Mouse (Mus musculus) embryonic facial prominence, embryonic 15.5 days (tissue): ENCODE results near the gene Otub2. TPM values are rescaled to one million over a fixed set of nuclear protein-coding genes. Genes with fewer than 3 reads are reported as not detected.
A peak's percentile ranks its signal among the peaks of the same experiment; 100 is the strongest.

ENCODE experiments used
- ATAC-seq: fragments of 200-750 bp; cut with Nextera tagmentation; 2 replicates; pipeline ENCODE4 v1.8.0; 2017; ENCODE audit warnings: low read depth, moderate TSS enrichment; ENCODE audit not compliant: insufficient number of reproducible peaks, low FRiP score, low TSS enrichment
- H3K27ac ChIP-seq: fragments of 300-500 bp; sonication (generic); replicated peaks from 2 replicates; pipeline ENCODE4 v1.5.1; 2015; ENCODE audit warnings: mild to moderate bottlenecking, inconsistent platforms
- H3K27me3 ChIP-seq: fragments of 300-500 bp; sonication (generic); 2 replicates; pipeline ENCODE4 v1.6.1; 2015; ENCODE audit warnings: inconsistent platforms
- H3K36me3 ChIP-seq: fragments of 300-500 bp; sonication (generic); 2 replicates; pipeline ENCODE4 v1.6.1; 2015; ENCODE audit warnings: mild to moderate bottlenecking, inconsistent platforms
- H3K4me1 ChIP-seq: fragments of 300-500 bp; sonication (generic); 2 replicates; pipeline ENCODE4 v1.6.1; 2015; ENCODE audit warnings: inconsistent platforms
- H3K4me2 ChIP-seq: fragments of 300-500 bp; sonication (generic); replicated peaks from 2 replicates; pipeline ENCODE4 v1.6.1; 2015; ENCODE audit warnings: mild to moderate bottlenecking, inconsistent platforms
- H3K4me3 ChIP-seq: fragments of 300-500 bp; sonication (generic); replicated peaks from 2 replicates; pipeline ENCODE4 v1.5.1; 2015; ENCODE audit warnings: mild to moderate bottlenecking, inconsistent platforms
- H3K9ac ChIP-seq: fragments of 300-500 bp; sonication (generic); 2 replicates; pipeline ENCODE4 v1.6.1; 2015; ENCODE audit warnings: inconsistent platforms
- H3K9me3 ChIP-seq: fragments of 300-500 bp; sonication (generic); replicated peaks from 2 replicates; pipeline ENCODE4 v1.6.1; 2016; ENCODE audit warnings: inconsistent platforms
- WGBS: fragments of 180-500 bp; shearing (Covaris S2); methylation state at CpG from one replicate; pipeline ENCODE4 v1.1.7; 2015; 5-methylcytosine and 5-hydroxymethylcytosine counted together
- polyA plus RNA-seq: library from polyadenylated mRNA; unstranded; fragments of >200 nt; fragmentation: Nextera tagmentation; extraction: Ambion mirVana; gene quantifications from 2 replicates; pipeline ENCODE4 v1.2.1, GENCODE M21; 2015

The Otub2 gene
- polyA plus RNA-seq, 1 experiment from 2014 or later = 13.7 TPM

DNA sequence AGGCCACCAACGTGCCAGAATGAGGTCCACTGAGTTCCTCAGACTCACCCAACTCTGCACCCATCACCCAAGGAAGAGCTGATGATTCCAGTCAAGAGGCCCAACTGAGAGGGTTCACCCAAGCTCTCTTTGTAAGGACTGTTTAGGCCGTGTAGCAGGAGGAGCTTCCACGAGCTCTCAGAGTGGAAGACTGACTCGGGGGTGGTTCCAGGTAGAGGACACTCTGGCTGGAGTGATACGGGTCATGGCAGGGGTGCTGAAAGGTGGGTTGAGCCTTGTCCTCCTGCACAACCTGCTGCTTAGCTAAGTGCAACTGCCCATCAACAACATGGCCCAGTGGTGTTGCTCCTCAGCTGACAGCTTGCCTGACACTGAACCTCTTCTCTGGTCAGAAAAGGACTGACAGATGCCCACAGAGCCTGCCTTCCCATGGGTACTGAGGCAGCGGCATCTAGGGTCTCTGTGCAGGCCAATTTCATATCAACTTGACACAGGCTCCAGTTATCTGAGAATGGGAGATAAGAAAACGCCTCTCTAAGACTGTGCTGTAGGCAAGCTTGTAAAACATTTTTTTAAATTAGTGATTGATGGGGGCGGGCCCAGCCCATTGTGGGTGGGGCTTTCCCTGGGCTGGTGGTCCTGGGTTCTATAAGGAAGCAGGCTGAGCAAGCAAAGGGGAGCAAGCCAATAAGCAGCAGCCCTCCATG, 14.8 kb upstream of the Otub2 start:
- Histone ChIP-seq H3K9me3 (no peaks in the 10 kb centered on the region), H3K36me3 (no peaks in the 10 kb centered on the region), H3K4me1 (no peaks in the 10 kb centered on the region), H3K27ac (no peak overlapping the region), H3K4me3 (no peak overlapping the region), H3K9ac (no peak overlapping the region), H3K27me3 (no peaks in the 10 kb centered on the region), H3K4me2 (no peak overlapping the region)
- ATAC-seq = no peak
- WGBS = 72% methylated on average over 8 of the region's 8 CpGs

- H3K9ac ChIP-seq = no peak overlapping the region
- H3K4me1 ChIP-seq = no peaks in the 10 kb centered on the region
- no peak for ATAC-seq
- H3K36me3 ChIP-seq = no peaks in the 10 kb centered on the region
- 56% methylated on average over 5 of the region's 5 CpGs for WGBS
- no peaks in the 10 kb centered on the region for H3K9me3 ChIP-seq
- no peaks in the 10 kb centered on the region for H3K27me3 ChIP-seq
- no peak overlapping the region for H3K27ac ChIP-seq
- H3K4me3 ChIP-seq = no peak overlapping the region
- H3K4me2 ChIP-seq = no peak overlapping the region
Observed at GRCm38 (mm10) chr12:103376124-103376523, 12.4 kb upstream of the Otub2 start.

DNA sequence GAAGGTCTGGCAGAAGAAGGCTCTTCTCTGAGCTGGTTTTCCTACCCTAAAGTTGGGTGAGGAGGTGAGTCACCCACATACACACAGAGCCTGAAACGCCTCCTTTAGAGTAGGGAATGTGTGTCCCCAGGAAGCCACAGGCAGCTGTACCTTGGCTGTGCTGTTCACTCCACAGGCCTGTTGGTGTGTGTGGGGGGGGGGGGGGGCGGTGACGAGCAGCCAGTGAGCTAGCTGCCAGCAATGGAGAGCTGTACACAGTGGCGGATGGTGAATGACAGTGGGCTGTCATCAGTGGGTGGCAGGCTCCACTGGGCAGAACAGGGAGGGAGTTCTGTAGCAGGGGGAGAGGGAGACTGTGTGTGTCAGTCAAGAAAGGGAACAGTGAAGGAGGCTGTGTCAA, 11.7 kb upstream of the Otub2 start:
- H3K4me1 ChIP-seq = no peaks in the 10 kb centered on the region
- H3K9ac ChIP-seq = no peak overlapping the region
- H3K27ac ChIP-seq = no peak overlapping the region
- no peak overlapping the region for H3K4me2 ChIP-seq
- no peak overlapping the region for H3K4me3 ChIP-seq
- no peaks in the 10 kb centered on the region for H3K27me3 ChIP-seq
- 63% methylated on average over 4 of the region's 4 CpGs for WGBS
- no peaks in the 10 kb centered on the region for H3K36me3 ChIP-seq
- no peaks in the 10 kb centered on the region for H3K9me3 ChIP-seq
- no peak for ATAC-seq

DNA sequence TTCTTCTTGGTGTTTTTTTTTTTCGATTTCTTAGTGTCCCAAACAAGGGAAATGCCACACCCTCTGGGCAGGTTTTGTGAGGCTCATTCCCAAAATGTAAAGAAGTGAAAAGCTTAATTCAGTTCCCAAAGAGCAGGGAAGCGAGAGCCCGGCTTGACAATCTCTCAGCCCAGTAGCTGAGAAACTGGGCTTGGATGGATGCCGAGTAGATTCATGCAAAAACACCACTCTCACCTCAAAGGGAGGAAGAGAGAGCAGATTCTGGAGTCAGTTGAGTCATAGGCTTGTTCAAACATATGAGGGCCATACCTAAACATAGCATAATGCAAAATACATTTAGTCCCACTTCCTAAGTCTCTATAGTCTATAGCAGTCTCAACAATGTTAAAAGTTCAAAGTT, 8.3 kb upstream of the Otub2 start:
- Histone ChIP-seq H3K9me3 (no peaks in the 10 kb centered on the region), H3K4me3 (no peak overlapping the region), H3K27ac (no peak overlapping the region), H3K9ac (no peak overlapping the region), H3K4me2 (no peak overlapping the region), H3K27me3 (no peaks in the 10 kb centered on the region), H3K36me3 (no peaks in the 10 kb centered on the region), H3K4me1 (no peaks in the 10 kb centered on the region)
- no peak for ATAC-seq
- WGBS = 78% methylated on average over 4 of the region's 4 CpGs

- Histone ChIP-seq H3K4me2 (peak overlapping the region; percentile 68), H3K9me3 (no peaks in the 10 kb centered on the region), H3K27ac (no peak overlapping the region), H3K9ac (no peak overlapping the region; the same call in 1 of the 2 replicates), H3K4me1 (peaks cover 15% of the 10 kb centered on the region), H3K27me3 (no peaks in the 10 kb centered on the region), H3K36me3 (no peaks in the 10 kb centered on the region), H3K4me3 (peak overlapping the region; percentile 68)
- WGBS = 66% methylated on average over 2 of the region's 2 CpGs
- ATAC-seq = no peak
Observed at GRCm38 (mm10) chr12:103389348-103389727, 856 bp downstream of the Otub2 start.

DNA sequence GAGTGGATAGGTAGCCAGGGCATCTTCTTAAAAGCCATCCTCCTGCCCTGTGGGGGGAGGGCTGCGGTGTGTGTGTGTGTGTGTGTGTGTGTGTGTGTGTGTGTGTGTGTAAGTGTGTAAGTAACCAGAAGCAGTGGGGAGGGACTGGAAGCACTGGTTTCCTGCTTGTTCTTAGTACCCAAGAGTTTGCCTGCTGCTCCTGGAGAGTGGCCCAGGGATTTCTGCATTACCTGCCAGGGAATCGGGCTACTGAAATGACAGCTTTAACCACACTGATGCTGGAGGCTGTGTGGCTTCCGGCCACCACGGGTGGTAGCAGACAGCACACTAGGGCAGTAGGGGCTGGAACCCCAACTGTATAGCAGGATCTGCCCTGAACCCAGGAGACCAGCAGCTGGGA, 1.5 kb downstream of the Otub2 start:
- Histone ChIP-seq H3K4me2 (no peak overlapping the region), H3K9me3 (no peaks in the 10 kb centered on the region), H3K36me3 (no peaks in the 10 kb centered on the region), H3K4me3 (no peak overlapping the region), H3K9ac (no peak overlapping the region), H3K27ac (no peak overlapping the region), H3K4me1 (peaks cover 15% of the 10 kb centered on the region), H3K27me3 (no peaks in the 10 kb centered on the region)
- ATAC-seq = no peak
- 67% methylated on average over 4 of the region's 4 CpGs for WGBS

DNA sequence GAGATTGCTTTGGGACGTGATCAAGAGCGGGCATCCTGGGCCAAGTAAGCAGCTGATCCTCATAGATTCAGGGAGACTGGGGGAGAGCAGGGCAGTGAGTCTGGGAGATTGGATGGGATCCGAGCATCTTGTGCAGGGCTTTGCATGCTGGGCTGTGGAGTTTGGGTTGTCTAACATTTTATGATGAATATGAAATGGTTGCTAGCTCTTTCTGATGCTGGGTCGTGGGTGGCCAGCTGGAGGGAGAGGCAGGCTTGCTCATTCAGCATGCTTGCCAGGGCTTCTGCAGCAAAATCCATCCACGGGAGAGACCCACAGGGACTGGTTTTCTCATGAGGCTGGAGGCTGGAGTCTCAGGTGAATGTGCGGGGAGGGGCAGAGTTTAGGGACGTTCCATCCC, 2.6 kb downstream of the Otub2 start:
- ATAC-seq = no peak
- no peak overlapping the region for H3K27ac ChIP-seq
- WGBS = 79% methylated on average over 7 of the region's 7 CpGs
- no peaks in the 10 kb centered on the region for H3K27me3 ChIP-seq
- peaks cover 15% of the 10 kb centered on the region for H3K4me1 ChIP-seq
- H3K4me3 ChIP-seq = no peak overlapping the region
- no peaks in the 10 kb centered on the region for H3K36me3 ChIP-seq
- H3K9ac ChIP-seq = no peak overlapping the region
- H3K9me3 ChIP-seq = no peaks in the 10 kb centered on the region
- no peak overlapping the region for H3K4me2 ChIP-seq

DNA sequence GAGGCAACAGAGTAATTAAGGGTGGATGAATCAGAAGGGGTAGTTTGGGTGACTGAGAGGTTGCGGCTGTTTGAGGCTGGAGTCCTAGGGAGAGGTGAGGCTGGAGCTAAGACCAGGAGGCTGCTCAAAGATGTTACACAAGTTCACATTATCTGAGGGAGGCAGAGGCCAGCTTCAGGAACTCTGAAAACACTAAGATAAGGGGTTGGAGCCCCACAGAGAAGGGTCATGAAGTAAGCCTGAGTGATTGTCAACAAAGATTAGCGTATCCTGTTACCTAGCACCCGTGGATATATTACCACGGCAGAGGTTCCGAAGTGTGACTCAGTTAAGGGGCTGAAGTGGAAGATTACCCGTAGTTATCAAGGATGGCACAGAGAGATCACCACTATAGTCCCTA, 5.0 kb downstream of the Otub2 start:
- Histone ChIP-seq H3K36me3 (no peaks in the 10 kb centered on the region), H3K9ac (no peak overlapping the region), H3K9me3 (no peaks in the 10 kb centered on the region), H3K4me1 (peaks cover 27% of the 10 kb centered on the region), H3K27me3 (no peaks in the 10 kb centered on the region), H3K4me3 (no peak overlapping the region), H3K27ac (no peak overlapping the region), H3K4me2 (no peak overlapping the region)
- no peak for ATAC-seq
- 73% methylated on average over 6 of the region's 6 CpGs for WGBS

GRCm38 (mm10) chr12:103395486-103396275, 7.2 kb downstream of the Otub2 start:
- H3K4me2 ChIP-seq = no peak overlapping the region
- H3K27ac ChIP-seq = no peak overlapping the region
- H3K27me3 ChIP-seq = no peaks in the 10 kb centered on the region
- no peak for ATAC-seq
- H3K4me1 ChIP-seq = peaks cover 12% of the 10 kb centered on the region
- H3K9ac ChIP-seq = no peak overlapping the region
- H3K4me3 ChIP-seq = no peak overlapping the region
- WGBS = 81% methylated on average over 12 of the region's 12 CpGs
- no peaks in the 10 kb centered on the region for H3K36me3 ChIP-seq
- H3K9me3 ChIP-seq = no peaks in the 10 kb centered on the region

DNA sequence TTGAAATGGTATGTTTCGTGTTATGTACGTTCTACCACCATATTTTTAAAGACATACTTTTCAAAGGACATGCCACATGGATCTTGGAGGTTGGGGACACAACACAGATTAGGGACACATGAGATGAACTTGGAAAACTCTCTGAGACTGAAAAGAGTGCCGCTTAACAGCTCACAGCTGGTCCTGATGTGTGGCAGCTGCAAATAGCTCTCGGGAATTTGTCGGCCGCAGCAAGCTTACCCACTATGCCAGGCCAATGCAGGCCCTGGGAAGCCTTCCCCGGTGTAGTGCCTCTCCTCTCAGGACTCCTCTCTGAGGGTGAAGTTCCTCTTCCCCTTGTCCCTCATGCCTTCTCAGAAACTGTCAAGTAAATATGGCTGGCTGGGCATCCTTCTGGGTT, 8.3 kb downstream of the Otub2 start:
- Histone ChIP-seq H3K9me3 (no peaks in the 10 kb centered on the region), H3K27me3 (no peaks in the 10 kb centered on the region), H3K4me2 (no peak overlapping the region), H3K4me1 (peaks cover 12% of the 10 kb centered on the region), H3K36me3 (0 out of 2 replicates have a peak, but pooled peaks cover 10% of the 10 kb centered on the region), H3K27ac (0 out of 2 replicates have a peak overlapping the region, but pooled peaks have one; percentile 34), H3K9ac (no peak overlapping the region), H3K4me3 (no peak overlapping the region)
- WGBS = 43% methylated on average over 7 of the region's 7 CpGs
- ATAC-seq = no peak

- H3K9me3 ChIP-seq = no peaks in the 10 kb centered on the region
- H3K36me3 ChIP-seq = peaks cover 74% of the 10 kb centered on the region
- H3K27ac ChIP-seq = no peak overlapping the region
- H3K9ac ChIP-seq = no peak overlapping the region
- no peaks in the 10 kb centered on the region for H3K4me1 ChIP-seq
- no peak for ATAC-seq
- 85% methylated on average over 18 of the region's 18 CpGs for WGBS
- no peak overlapping the region for H3K4me3 ChIP-seq
- H3K4me2 ChIP-seq = no peak overlapping the region
- no peaks in the 10 kb centered on the region for H3K27me3 ChIP-seq
Observed at GRCm38 (mm10) chr12:103404131-103404530, 15.6 kb downstream of the Otub2 start.
